Mouse (Mus musculus) kidney, adult 8-10 months (tissue): Measurements from ENCODE around the gene Cldn1.

ENCODE experiments used
- DNase-seq, 2 experiments: peaks; one replicate each; pipeline ENCODE4 v3.0.0; 2022

The Cldn1 gene

DNA sequence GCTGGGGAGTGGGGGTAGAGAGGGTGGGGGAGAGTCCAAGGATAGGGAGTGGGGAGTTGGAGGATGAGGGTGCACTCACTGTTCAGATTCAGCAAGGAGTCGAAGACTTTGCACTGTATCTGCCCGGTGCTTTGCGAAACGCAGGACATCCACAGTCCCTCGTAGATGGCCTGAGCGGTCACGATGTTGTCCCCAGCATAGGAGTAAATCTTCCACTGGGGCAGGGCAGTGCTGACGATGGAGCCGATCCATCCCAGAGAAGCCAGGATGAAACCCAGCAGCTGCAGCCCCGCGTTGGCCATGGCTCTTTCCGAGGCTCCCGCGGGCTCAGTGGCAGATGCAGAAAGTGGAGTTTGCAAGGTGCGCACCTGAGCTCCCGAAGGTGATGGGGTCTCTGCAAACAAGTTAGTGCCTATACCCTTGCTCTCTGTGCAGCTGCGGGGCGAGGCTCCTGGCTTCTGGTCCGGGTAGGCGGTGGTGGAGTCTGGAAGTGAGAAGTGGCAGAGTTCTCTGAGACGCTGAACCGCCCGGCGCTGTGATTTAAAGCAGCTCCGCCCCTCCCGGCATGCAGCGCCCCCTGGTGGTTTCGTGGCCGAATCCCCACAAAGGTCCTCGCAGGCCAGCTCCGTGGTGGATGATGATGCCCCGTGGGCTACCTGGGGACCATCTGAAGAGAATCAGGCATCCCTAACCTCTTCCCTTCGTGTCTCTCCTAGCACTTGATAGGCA lies at the start of gene Cldn1:
Cldn1 (minus strand) TSS at position 517 of the 729 bp plus-strand sequence.
- peak; percentile 74 to 86 for DNase-seq

- DNase-seq, result no peak
These were observed 47.0 kb upstream of the Cldn1 start for GRCm38 (mm10) chr16:26418616-26419015.

DNA sequence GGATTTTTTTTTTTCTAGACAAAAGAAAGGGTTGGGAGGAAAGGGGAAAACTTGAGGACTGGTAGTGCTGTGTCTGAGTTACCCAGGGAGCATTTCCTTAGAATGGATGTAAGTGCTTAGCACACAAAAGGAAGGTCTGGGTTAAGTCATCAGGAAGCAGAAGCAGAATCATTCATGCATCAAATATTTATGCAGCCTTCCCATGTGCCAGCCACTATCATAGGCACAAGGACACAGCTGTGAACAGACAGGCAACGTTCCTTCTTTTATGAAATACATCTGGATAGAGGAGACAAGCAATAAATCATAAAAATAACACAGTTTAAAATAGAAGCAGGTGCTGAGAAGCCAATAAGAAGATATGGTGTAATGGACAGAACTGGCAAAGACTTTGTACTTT lies 32.4 kb upstream of the Cldn1 start:
- no peak for DNase-seq

- DNase-seq, result peak; percentile 78 to 82
These were observed 29.3 kb upstream of the Cldn1 start for GRCm38 (mm10) chr16:26400971-26401370.

DNA sequence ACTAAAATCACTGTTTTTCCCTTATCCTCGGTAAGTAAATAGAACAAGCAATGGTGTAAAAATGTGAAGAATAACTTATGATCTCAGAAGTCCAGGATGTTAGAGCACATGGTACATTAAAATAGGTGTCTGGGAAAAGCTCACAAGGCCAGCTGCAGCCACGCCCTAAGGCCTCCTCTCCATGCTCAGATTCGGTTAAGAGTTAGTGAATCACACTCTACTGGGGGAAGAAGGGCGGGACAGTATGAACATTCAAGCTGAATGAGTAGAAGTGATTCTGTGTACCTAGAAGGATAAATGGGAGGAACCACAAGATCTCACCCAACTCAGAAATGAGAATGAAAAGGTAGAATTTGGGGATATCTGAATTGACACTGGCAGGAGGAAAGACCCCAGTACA lies 28.9 kb upstream of the Cldn1 start:
- peak; percentile 3 to 8 for DNase-seq

- no peak for DNase-seq
These were observed 19.3 kb upstream of the Cldn1 start for GRCm38 (mm10) chr16:26390936-26391335.

DNA sequence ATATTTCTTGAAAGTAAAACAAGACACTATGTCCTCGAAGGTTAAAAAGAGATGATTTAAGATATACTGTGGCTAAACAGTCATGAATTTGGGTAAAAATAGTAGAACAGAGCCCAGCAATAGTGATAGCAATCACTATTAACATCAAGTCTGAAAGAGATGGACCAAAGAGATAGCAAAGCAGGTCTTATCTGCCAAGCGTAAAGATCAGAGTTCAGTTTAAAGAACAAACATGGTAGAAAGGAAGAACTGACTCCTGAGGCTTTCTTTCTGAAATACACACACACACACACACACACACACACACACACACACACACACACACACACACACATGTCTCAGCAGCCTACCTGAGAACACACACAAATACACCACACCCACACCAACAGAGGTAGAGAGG lies 14.5 kb upstream of the Cldn1 start:
- no peak for DNase-seq

- DNase-seq, result no peak
These were observed 12.5 kb upstream of the Cldn1 start for GRCm38 (mm10) chr16:26384112-26384649.

GRCm38 (mm10) chr16:26377170-26377569 lies 5.5 kb upstream of the Cldn1 start:
- no peak for DNase-seq

DNA sequence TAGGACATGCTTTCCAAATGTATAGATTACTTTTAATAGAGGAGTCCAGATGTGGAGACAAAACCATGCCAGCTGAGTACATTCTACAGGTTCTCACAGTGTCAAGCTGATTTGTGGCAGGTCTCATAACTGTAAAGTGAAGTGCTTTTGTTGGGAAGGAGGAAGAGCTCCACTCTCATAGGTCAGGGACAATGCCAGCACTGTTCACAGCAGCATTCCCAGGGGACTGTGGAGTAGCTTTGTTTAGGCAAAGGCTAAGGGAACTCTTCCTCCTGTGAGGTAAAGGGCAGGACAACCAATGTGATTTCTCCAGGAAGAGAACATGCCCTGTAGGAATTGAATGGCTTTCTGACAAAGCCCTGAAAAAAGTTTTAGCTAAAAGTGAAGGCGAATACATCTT lies 1.5 kb downstream of the Cldn1 start:
- no peak for DNase-seq

- no peak for DNase-seq
These were observed 2.5 kb downstream of the Cldn1 start for GRCm38 (mm10) chr16:26369044-26369730.

DNA sequence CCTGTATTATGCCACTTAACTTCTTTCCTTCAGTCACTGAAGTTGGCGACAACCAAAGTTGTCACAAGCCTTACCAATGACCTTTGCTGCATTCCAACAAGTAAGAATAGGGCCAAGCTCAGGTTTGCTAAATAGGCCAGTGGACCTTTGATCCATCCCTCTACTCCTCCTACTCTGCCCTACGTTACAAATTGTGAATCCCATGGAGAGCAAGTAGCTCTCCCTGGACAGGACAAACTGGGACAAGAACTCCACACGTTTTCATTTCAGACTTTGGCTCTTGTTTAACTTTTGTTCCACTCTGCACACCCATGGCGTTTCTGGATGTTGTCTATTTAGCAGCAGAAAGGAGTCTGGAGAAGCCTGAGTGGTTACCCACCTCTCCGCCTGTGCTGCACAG lies 3.5 kb downstream of the Cldn1 start:
- peak; percentile 58 to 81 for DNase-seq

- DNase-seq, result no peak
These were observed 10.9 kb downstream of the Cldn1 start for GRCm38 (mm10) chr16:26360694-26361093.

GRCm38 (mm10) chr16:26359619-26360018 lies 12.0 kb downstream of the Cldn1 start:
- DNase-seq, result no peak

DNA sequence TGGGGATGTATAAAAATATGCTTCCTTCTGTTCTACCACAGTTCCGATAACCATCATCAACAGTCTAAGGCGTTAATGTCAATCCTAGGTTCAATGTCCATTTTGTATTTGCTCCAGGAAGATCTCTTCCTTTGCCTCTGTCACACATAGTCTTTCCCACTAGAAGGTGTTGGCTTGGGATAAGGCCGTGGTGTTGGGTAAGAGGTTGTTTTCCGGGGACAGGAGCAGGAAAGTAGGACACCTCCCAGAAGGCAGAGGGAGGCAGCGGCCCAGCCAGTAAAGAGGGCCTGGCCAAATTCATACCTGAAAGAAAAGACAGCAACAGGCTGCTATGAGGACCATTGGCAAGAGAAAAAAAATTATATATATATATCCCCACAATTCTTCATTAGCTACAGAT lies 12.7 kb downstream of the Cldn1 start:
- DNase-seq, result no peak

DNA sequence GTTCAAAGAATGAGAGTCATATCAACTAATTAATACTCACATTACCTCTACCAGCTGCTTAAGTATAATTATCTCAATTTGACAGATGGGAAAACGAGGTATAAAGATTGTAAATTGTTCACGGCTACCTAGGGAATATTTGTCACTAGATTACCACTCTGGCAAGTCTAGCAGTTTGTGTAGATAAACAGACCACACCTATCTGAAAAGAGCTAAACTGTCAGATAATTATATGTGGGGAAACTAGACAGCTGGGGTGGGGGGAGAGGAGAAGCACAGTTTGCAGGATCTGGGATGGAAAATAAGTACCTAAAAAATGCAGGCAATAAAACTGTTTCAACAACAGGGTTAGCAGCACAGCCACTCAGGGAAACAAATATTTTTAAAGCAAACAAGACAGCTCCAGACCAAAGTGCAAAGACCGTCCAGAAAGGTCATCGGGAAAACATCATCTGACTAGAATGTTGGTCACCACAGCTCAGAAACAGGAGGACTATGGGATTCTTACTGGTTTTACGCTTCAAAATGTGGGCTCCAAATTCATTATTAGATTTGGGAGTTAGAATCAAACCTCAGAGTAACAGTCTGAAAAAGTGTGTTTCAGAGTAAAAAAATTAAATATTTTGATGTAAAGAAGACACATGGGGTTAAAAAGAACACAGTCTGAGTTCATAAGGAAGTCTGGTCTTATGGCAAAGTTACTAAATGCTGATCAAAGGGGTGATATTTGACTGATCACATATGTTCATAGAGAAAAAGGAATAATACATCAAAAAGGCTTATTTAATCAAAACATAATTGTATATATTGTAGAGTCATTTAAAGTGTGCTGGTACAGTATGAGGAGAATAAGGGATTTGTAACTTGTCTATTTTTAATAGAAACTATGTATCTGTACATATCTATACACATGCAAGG lies 13.5 kb downstream of the Cldn1 start:
- DNase-seq, result peak; percentile 44 to 64

GRCm38 (mm10) chr16:26355513-26355912 lies 16.1 kb downstream of the Cldn1 start:
- DNase-seq, result no peak

- DNase-seq, result peak; percentile 19 to 70
These were observed 20.9 kb downstream of the Cldn1 start for GRCm38 (mm10) chr16:26350786-26351185.

DNA sequence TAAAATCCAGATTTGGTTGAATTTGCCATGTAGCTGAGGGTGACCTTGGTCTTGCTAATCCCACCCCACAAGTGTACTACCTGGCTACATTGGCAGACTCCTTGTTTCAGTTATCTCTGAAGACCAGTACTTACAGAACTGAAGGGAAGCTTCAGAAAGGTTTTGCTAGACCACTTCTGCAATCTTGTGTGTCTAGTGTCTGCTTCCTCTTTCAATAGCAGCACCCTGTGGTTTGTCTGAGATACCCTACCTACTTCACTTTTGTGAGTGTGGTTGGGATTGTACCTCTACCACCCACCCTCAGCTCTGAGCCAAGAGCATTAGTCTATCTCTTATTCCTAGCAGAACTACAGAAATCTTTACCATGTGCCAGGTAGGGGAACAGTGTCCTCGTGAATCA lies 22.8 kb downstream of the Cldn1 start:
- DNase-seq, result no peak

DNA sequence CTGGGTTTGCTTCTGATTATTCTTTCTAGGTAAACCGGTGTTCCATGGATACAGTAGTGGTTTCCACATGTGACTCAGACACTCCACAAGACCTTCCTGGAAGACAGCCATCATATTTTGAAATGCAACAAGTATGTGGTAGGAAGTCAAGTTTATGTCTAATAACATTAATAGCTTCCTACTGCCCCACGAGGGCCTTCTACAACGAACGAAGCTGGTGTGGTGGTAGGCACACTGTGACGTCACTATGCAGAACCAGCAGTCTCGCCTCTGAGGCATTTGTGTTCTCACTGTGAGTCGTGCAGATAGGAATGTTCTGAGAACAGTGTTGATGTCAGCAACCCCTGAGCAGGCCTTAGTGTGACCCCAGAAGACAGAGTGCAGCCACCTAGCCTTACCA lies 55.4 kb downstream of the Cldn1 start:
- DNase-seq, result no peak

- DNase-seq, result no peak
These were observed 56.8 kb downstream of the Cldn1 start for GRCm38 (mm10) chr16:26314815-26315214.

DNA sequence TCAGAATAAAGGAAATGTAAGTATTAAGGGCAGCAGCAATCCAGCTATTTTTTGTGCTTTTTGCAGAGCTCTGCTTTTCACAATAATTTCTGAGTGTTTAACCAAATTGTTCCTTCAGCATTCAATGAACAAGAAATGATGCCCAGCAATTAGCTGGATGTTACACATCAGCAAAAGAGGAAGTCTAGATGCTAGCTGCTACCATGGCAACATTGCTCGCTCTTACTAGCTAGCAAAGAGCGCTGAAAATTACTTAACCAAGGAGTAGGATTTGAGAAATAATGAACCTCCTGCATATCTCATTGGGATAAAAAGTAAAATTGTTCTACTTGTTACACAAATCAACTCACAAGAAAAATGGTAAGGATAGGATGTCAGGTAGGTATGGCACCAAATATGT lies 62.2 kb downstream of the Cldn1 start:
- DNase-seq, result no peak
